Mouse (Mus musculus): ENCODE results near the gene Srp68.

The Srp68 gene

DNA sequence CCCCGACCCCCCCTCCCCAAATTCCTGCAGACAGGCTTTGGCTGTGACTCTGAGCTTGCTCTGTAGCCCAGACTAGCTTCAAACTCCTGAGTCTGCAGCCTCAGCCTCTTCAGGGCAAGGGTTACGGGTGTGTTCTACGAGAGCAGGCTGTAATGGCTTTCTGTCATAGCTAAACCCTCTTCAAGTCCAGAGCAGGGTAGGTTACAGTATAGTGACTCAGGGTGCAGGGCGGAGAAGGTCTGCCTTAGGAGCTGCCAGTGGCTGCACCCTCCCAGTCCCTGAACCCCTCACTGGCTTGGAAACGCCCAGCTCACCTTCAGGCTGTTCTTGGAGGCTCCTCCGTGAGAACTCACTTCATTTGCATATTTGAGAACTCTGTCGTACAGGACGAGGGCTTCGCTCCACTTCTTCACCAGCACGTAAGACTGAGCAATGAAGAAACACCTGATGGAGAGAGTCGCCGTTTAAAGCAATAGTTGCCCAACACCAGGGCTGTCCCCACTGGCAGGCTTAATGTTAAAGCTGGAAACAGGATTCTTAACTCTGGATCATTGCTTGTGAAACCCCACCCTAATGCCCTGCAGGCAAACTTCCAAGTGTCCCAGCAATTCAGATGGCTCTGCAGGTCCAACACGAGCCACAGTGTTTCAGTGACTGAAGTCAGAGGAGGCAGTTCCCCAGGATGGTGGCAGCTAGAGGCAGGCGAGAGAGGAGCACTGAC, 26.4 kb downstream of the Srp68 start:
- no peak for DNase-seq (ENCODE audit: low spot score)

DNA sequence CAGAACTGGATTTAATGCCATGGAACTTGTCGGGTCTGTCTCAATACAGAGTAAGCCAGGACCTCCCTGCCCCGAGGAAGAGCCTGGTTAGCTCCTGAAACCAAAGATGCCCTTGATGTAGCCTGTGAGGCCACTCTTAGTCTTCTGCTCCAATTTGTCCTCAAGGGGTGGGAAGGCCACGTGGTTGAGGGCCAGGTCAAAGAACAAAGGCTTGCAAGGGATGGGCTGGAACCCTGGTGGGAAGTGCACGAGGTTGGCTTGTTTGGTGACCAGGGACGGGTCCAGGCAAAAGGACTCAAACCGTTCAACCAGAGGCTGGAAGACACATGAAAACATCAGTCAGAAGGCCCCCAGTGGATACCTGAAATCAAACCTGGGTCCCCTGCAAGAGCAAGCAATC, 28.4 kb downstream of the Srp68 start:
- DNase-seq (ENCODE audit: low spot score) = no peak

DNA sequence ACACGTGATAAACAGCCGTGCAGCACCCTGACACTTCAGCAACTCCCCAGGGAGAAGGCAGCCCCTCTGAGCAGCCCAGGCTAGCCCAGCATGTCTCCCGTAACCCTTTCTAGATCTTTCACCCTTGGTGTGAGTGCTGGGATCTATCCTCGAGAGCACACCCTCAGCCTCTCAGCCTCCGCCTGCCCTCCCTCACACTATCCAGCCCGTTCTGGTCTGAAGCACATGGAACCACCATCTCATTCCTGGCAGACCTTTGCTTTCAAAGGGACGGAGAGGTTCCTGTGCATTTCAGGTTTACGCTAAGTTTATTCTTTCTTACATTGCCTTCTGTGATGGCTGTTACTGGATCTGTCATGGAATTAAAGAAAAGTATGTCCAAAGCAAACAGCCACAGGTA, 29.4 kb downstream of the Srp68 start:
- DNase-seq (ENCODE audit: low spot score) = no peak

GRCm38 (mm10) chr11:116241744-116242235, 32.2 kb downstream of the Srp68 start:
- DNase-seq (ENCODE audit: low spot score) = no peak

DNA sequence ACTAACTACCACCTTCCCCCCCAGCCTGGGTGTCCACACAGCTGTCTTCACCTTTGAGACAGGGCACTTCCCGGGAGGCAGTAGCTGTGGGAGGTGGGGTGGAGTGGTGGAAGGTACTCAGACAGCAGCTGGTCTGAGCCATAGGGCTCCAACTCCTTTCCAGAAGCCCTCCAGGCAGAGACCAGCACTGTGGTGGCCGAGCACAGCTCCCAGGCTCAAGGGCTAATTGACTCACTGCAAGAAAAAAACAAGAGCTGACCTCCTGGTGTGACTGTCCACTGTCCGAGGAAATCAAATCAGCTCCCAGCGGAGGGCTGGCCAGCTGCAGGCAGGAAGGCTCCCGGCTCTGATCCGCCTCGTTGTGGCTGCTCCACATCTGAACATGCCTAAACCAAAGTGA, 34.2 kb downstream of the Srp68 start:
- no peak for DNase-seq (ENCODE audit: low spot score)

GRCm38 (mm10) chr11:116237742-116238395, 36.1 kb downstream of the Srp68 start, which contains the start of gene Evpl:
Evpl (minus strand) TSS chr11:116238077.
- peak; percentile 95 for DNase-seq (ENCODE audit: low spot score)

- DNase-seq (ENCODE audit: low spot score) = no peak
Observed at GRCm38 (mm10) chr11:116234901-116235300, 39.1 kb downstream of the Srp68 start.

- no peak for DNase-seq (ENCODE audit: low spot score)
Observed at GRCm38 (mm10) chr11:116232427-116232826, 41.6 kb downstream of the Srp68 start.

GRCm38 (mm10) chr11:116228699-116229098, 45.3 kb downstream of the Srp68 start:
- peak; percentile 46 for DNase-seq (ENCODE audit: low spot score)

GRCm38 (mm10) chr11:116226414-116226813, 47.6 kb downstream of the Srp68 start:
- DNase-seq (ENCODE audit: low spot score) = peak; percentile 91

GRCm38 (mm10) chr11:116222740-116223059, 51.3 kb downstream of the Srp68 start:
- DNase-seq (ENCODE audit: low spot score) = no peak

GRCm38 (mm10) chr11:116221931-116222739, 51.9 kb downstream of the Srp68 start:
- no peak for DNase-seq (ENCODE audit: low spot score)

GRCm38 (mm10) chr11:116219885-116220284, 54.1 kb downstream of the Srp68 start:
- peak; percentile 76 for DNase-seq (ENCODE audit: low spot score)

DNA sequence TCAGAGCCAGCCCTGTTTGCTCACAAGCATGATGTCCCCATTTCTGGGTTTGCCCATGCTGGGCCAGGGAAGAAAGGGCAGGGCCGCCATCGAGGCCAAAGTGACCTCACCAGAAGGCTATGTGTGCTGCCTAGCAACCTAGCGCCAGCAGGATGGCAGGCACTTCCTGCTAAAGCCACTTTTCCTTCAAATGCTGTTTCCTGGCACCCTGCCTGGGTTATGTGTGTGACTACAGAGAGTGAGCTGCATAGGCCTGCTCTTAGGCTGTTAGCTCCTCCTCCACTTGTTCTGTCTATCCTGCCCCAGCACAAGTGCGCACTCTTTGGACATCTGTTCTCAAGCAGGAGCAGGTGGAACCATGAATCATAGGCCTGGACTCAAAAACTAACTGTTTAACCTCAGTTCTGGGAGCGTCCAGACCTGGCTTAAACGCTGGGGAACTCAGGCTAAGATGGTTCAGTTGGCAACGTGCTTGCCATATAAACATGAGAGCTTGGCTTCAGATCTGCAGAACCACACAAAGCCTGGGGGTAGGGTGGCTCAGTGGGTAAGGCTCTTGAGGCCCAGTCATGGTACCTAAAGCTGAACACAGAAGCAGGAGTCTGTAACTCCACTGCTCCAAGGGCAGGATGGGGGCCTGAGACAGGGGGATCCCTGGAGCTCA, 55.1 kb downstream of the Srp68 start:
- DNase-seq (ENCODE audit: low spot score) = peak; percentile 97

DNA sequence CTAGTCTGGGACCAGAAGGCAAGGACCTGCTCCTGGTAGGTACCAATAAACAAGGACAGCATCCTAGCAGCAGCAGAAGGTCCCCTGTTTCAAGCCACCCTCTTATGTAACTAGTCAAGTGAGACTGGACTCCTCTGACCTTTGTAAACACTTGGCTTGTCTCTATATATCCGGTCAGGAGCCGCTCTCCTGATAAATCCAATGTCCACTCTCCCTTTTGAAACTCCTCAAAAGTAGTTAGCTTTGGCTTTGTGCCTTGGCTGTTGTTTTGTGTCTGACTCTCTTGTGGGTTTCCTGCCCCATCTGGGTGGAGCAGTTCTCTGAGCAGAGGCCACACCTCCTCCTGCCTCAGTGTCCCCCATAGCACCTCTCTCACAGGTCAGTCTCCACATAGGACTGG, 55.8 kb downstream of the Srp68 start:
- no peak for DNase-seq (ENCODE audit: low spot score)

DNA sequence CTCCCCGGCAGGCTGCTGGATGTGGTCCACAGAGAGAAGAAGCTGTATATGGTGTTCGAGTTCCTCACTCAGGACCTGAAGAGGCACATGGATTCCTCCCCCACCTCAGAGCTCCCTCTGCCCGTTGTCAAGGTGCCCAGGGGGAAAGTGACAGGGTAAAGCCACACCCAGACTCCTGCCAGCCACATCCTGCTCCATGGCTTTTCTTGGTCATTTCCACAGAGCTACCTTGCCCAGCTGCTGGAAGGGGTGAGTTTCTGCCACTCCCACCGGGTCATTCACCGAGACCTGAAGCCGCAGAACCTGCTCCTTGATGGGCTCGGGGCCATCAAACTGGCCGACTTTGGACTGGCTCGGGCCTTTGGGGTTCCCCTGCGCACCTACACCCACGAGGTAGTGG, 57.5 kb downstream of the Srp68 start:
- DNase-seq (ENCODE audit: low spot score) = no peak

DNA sequence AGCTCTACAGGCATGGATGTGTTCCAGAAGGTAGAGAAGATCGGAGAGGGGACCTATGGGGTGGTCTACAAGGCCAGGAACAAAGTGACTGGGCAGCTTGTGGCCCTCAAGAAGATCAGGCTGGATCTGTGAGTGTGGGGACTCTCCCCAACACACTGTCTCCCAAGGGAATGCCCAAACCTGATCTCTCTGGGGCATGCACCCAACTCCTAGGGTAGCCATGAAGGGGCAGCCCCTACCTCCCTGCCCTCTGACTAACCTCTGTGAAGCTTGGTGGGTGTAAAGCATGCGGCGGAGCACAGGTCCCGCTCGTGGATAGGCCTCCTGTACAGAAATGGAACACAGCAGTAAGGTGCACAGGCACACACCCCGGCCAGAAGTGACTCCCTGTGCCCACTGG, 58.0 kb downstream of the Srp68 start:
- DNase-seq (ENCODE audit: low spot score) = no peak

DNA sequence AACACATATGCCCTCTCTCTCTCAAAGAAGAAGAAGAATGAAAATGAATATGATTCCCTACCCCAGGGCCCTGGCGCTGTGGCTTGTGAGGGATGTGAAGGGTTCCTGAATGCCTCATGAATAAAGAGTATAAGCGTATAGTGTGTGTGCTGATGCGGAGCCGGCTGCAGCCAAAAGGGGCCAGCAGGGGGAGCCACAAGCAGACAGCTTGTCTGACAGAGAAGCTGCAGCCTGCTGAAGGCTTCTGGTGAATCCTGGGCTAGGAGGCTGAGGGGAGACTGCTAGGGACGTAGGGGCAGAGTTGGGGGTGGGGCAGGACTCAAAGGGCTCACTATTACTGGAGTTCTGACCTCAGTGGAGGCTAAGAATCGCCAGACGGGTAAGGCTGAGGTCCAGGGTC, 58.8 kb downstream of the Srp68 start:
- no peak for DNase-seq (ENCODE audit: low spot score)

DNA sequence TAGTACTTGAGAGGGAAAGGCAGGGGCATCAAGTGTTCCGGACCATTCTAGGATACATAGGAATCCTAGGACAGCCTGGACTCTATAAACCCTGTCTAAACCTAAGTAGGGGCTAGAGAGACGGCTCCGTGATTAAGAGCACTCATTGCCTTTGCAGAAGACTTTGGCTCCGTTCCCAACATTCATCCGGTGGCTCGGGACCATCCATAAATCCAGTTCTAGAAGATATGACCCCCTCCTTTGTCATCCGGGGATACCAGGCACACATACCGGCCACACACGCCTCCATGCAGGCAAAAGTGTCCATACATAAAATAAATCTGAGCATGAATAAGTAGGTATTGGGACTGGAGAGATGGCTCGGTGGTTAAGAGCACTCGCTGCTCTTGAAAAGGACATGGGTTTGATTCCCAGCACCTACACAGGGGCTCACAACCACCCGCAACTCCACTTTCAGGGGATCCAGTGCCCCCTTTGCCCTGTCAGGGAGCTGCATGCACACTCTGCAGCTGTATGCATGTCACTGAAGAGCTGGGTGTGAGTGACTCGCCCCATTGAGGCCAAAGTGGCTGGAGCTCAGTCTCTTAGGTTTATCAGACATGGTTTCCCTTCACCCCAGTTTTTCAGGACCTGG, 60.0 kb downstream of the Srp68 start:
- DNase-seq (ENCODE audit: low spot score) = no peak

GRCm38 (mm10) chr11:116212847-116213246, 61.2 kb downstream of the Srp68 start:
- DNase-seq (ENCODE audit: low spot score) = no peak

DNA sequence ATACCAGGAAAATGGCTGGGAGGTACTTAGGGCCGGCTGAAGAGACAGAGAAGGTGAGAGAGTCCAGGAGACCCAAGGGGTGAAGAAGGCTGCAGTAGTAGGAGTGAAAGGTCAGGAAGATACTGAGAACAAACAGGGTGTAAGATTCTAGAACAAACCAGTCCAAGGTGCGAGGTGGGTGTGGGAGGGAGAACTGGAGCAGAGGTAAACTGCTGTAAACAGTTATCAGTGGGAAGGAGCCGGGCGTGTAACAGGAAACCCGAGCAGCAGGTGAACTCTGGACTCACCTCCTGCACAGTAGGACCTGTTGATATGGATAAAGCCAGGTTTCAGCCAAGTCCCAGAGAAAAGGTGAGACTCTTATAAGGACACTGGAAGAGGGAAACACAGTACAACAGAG, 63.3 kb downstream of the Srp68 start:
- no peak for DNase-seq (ENCODE audit: low spot score)

DNA sequence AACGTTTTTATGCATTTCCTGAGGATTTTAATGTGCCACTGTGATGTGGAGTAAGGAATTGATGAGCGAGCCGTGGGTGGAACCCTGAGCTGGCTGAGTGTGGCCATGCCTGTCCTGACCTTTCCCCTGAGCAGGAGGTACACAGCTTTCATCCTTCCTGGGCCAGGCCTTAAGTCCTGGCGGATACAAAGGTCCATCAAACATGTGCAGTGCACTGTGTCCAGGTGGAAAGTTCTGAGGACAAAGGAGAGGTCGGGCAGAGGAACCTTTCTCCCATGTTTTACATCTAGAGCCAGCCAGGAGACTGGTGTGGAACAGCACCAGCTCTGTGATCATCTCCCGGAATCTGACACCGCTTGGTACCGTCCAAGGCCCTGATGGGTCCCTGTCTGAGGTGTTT, 64.8 kb downstream of the Srp68 start:
- DNase-seq (ENCODE audit: low spot score) = no peak
